Comparison of ENCODE assay signal across 8 mouse cellular contexts in genomic region chr19:5741641-5742240, GRCm38 (mm10). TPM values are rescaled to one million over a fixed set of nuclear protein-coding genes. Genes with fewer than 3 reads are reported as not detected.
DNase-seq lines count a peak whose midpoint lies in the region; ATAC-seq and TF ChIP-seq lines count a peak whose summit lies in the region.
"Had no signal": no experiment of that assay in that cellular context is flagged by ENCODE, and none has a peak within 500 bp of the region (broad histone marks: within the 10 kb centered on the region; RNA-seq: fewer than 3 reads in every experiment).

No protein-coding gene starts in this region.

- peaks cover 42% of the 10 kb centered on the region for H3K4me1 ChIP-seq in intestine, embryonic 15.5 days (replicated peaks)
- peaks cover 12% of the 10 kb centered on the region for H3K4me1 ChIP-seq in small intestine, adult 2 months (ENCODE audit: control insufficient read depth, insufficient read depth, insufficient read length, low read length)

- H3K4me3 ChIP-seq in intestine, embryonic 15.5 days (replicated peaks): peak overlapping the region; percentile 62
- peak overlapping the region; percentile 61 for H3K4me3 ChIP-seq in small intestine, adult 2 months (ENCODE audit: low read depth, low read length)

- intact Hi-C loops in gastrocnemius, postnatal 36 days (cut with DNase I): no loop called here
- intact Hi-C loops in left cerebral cortex, postnatal 4 days (cut with DNase I): no loop called here

- WGBS in intestine, embryonic 15.5 days: under 1% methylated on average over 54 of the region's 55 CpGs
- WGBS in small intestine, adult 2 months: under 1% methylated on average over 52 of the region's 55 CpGs

- peak; percentile 83 for ATAC-seq in intestine, embryonic 15.5 days

- H3K9ac ChIP-seq in intestine, embryonic 15.5 days: peak overlapping the region; percentile 85

- peak; percentile 18; the same call in 1 of the 2 replicates for TF ChIP-seq POLR2A in small intestine, adult 2 months (IDR thresholded peaks at IDR 0.05; ENCODE audit: low read depth, low read length)

- H3K27ac ChIP-seq in intestine, embryonic 15.5 days: peak overlapping the region; percentile 94
- peak overlapping the region; percentile 59 for H3K27ac ChIP-seq in small intestine, adult 2 months (ENCODE audit: insufficient read depth, low read depth, low read length)

- no peaks in the 10 kb centered on the region for H3K9me3 ChIP-seq in intestine, embryonic 15.5 days

- no peaks in the 10 kb centered on the region for H3K36me3 ChIP-seq in intestine, embryonic 15.5 days
- H3K36me3 ChIP-seq in small intestine, adult 2 months (ENCODE audit: control insufficient read depth, insufficient read depth, low read length): no peaks in the 10 kb centered on the region

- H3K27me3 ChIP-seq in intestine, embryonic 15.5 days (replicated peaks): peaks cover 8% of the 10 kb centered on the region
- H3K27me3 ChIP-seq in small intestine, adult 2 months (ENCODE audit: control insufficient read depth, insufficient read depth, low read length): peaks cover 33% of the 10 kb centered on the region

- H3K4me2 ChIP-seq in intestine, embryonic 15.5 days (replicated peaks): peak overlapping the region; percentile 96

- TF ChIP-seq CTCF in small intestine, adult 2 months (IDR thresholded peaks at IDR 0.05; ENCODE audit: extremely low read depth, insufficient read length, insufficient replicate concordance, low read depth, low read length): no peak

- peak; percentile 85 for DNase-seq in adrenal gland, postnatal 25 days
- peak; percentile 58 for DNase-seq in embryo, embryonic 10.5 days (ENCODE audit: low spot score)
- DNase-seq in gastrocnemius, postnatal 36 days: peak; percentile 77 to 85
- DNase-seq in left cerebral cortex, postnatal 4 days: peak; percentile 88
- DNase-seq in mesoderm, embryonic 11.5 days (ENCODE audit: low read depth, low spot score): peak; percentile 52

RNA-seq across cellular contexts. Expression of gene Ltbp3, which starts 1.0 kb away (rescaled TPM):
- total RNA-seq in adrenal gland, postnatal 25 days (2021): 275 and 334 TPM in 2 replicates
- total RNA-seq in gastrocnemius, postnatal 36 days (2021): 10 to 100 TPM; 43.4 to 44.2 TPM
- 20.7 and 21.7 TPM in 2 replicates for polyA plus RNA-seq in intestine, embryonic 15.5 days (2015; fragmentation: Nextera tagmentation; extraction: Ambion mirVana)
- 10 to 100 TPM; 23.8 to 23.9 TPM for total RNA-seq in left cerebral cortex, postnatal 4 days (2021)
- polyA plus RNA-seq in small intestine, adult 2 months (2012; rRNA removed): 28.2 and 30.2 TPM in 2 replicates

RNA-seq across cellular contexts. Expression of gene Fam89b, which starts 12.3 kb away (rescaled TPM):
- total RNA-seq in adrenal gland, postnatal 25 days (2021): 44.8 and 59.4 TPM in 2 replicates
- 10 to 100 TPM; 19.7 to 22.8 TPM for total RNA-seq in gastrocnemius, postnatal 36 days (2021)
- polyA plus RNA-seq in intestine, embryonic 15.5 days (2015; fragmentation: Nextera tagmentation; extraction: Ambion mirVana): 68.7 and 69.6 TPM in 2 replicates
- 10 to 100 TPM; 72.4 to 72.5 TPM for total RNA-seq in left cerebral cortex, postnatal 4 days (2021)
- 69.8 and 126 TPM in 2 replicates for polyA plus RNA-seq in small intestine, adult 2 months (2012; rRNA removed)

RNA-seq across cellular contexts. Expression of gene Ehbp1l1, which starts 15.6 kb away (rescaled TPM):
- total RNA-seq in adrenal gland, postnatal 25 days (2021): 35.7 and 40.9 TPM in 2 replicates
- 100 to 1,000 TPM; 235 to 261 TPM for total RNA-seq in gastrocnemius, postnatal 36 days (2021)
- polyA plus RNA-seq in intestine, embryonic 15.5 days (2015; fragmentation: Nextera tagmentation; extraction: Ambion mirVana): 38.6 and 40.1 TPM in 2 replicates
- total RNA-seq in left cerebral cortex, postnatal 4 days (2021): 10 to 100 TPM; 41.9 to 48.6 TPM
- polyA plus RNA-seq in small intestine, adult 2 months (2012; rRNA removed): 62.1 and 100 TPM in 2 replicates

RNA-seq across cellular contexts. Expression of gene Scyl1, which starts 29.5 kb away (rescaled TPM):
- total RNA-seq in adrenal gland, postnatal 25 days (2021): 104 and 120 TPM in 2 replicates
- 10 to 100 TPM; 70.8 to 71.1 TPM for total RNA-seq in gastrocnemius, postnatal 36 days (2021)
- 60.6 and 60.9 TPM in 2 replicates for polyA plus RNA-seq in intestine, embryonic 15.5 days (2015; fragmentation: Nextera tagmentation; extraction: Ambion mirVana)
- 10 to 100 TPM; 81.7 to 81.8 TPM for total RNA-seq in left cerebral cortex, postnatal 4 days (2021)
- 37.1 and 52.5 TPM in 2 replicates for polyA plus RNA-seq in small intestine, adult 2 months (2012; rRNA removed)

RNA-seq across cellular contexts. Expression of gene Kcnk7, which starts 37.6 kb away (rescaled TPM):
- not detected in 2 replicates for total RNA-seq in adrenal gland, postnatal 25 days (2021)
- not detected for total RNA-seq in gastrocnemius, postnatal 36 days (2021)
- polyA plus RNA-seq in intestine, embryonic 15.5 days (2015; fragmentation: Nextera tagmentation; extraction: Ambion mirVana): 0.29 and 0.43 TPM in 2 replicates
- total RNA-seq in left cerebral cortex, postnatal 4 days (2021): not detected
- 0.57 TPM in 1 of 2 replicates, not detected in the other for polyA plus RNA-seq in small intestine, adult 2 months (2012; rRNA removed)
- total RNA-seq: hematopoietic stem cell, adult 5-6 weeks had no signal

Comparison
In these comparisons a context has a peak if more than half of its experiments do, and no peak if none do; other contexts are left out.
1. Peak in every context shown above with its lines: DNase-seq, ATAC-seq, H3K4me3 ChIP-seq and H3K27ac ChIP-seq.